Mouse (Mus musculus): ENCODE measurements at regions not wholly inside any gene's neighbourhood (a gene's known extent, or its start where the extent isn't known, plus 50 kb on each side); places are given as distances from the start of the nearest gene placed in this dataset.
"Not testable (repeated sequence)": the region's sequence is repeated elsewhere in the genome, so short reads cannot be mapped to it uniquely, and the experiment has no call there.

DNA sequence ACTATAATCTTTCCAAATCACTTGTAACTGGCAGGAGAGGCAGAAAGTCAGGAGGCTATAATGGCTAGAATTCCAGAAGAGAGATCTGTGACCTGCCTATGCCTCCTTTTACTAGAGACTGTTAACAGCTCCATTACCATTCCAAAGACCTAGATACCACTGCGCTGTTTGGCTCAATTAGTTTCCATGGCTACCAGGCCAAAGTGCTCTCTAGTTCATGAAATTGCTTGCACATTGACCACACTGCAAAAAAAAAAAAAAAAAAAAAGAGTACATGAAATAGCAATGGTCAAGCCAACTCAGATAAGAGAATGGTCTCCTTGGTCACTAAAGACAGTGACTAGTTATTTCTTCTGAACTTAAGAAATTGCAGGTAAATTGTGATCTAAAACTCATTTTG is 366.5 kb upstream of the Grid2 start:
- H3K27me3 ChIP-seq (replicated peaks; ENCODE audit: control insufficient read depth, insufficient read depth, low read length) = no peaks in the 10 kb centered on the region
- no peak overlapping the region for H3K4me3 ChIP-seq (ENCODE audit: low read length)
- H3K9ac ChIP-seq (ENCODE audit: low read depth, low read length) = no peak overlapping the region
- ATAC-seq = peak; percentile 88
- H3K4me2 ChIP-seq (ENCODE audit: low read depth, low read length) = no peak overlapping the region
- no peaks in the 10 kb centered on the region for H3K36me3 ChIP-seq (ENCODE audit: control insufficient read depth, insufficient read depth, low read length)
- H3K27ac ChIP-seq (ENCODE audit: low read length) = no peak overlapping the region
- WGBS = 19% methylated on average over 1 of the region's 1 CpGs
- no peaks in the 10 kb centered on the region for H3K4me1 ChIP-seq (ENCODE audit: control insufficient read depth, insufficient read depth, low read length)
- H3K9me3 ChIP-seq (ENCODE audit: control insufficient read depth, low read length) = no peaks in the 10 kb centered on the region

DNA sequence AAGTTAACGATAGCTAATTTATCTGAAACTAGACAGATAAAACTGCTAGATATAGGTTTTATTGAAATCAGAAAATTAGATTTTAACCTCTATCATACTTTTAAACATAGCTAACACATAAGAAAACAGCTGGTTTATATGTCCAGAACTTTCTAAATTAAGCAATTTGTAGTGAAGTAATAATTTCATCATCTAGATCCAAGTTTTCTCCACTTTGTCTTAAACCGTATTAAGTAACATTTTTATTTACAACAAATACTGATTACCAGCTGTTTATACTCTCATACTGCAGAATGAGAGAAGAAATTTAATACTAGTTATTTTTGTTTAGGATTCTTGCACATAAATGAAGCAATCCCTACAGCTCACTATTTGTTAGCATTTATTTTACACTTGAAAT is 342.9 kb upstream of the Grid2 start:
- Histone ChIP-seq H3K36me3 (ENCODE audit: control insufficient read depth, insufficient read depth, low read length) (no peaks in the 10 kb centered on the region), H3K9me3 (ENCODE audit: control insufficient read depth, low read length) (no peaks in the 10 kb centered on the region), H3K4me1 (ENCODE audit: control insufficient read depth, insufficient read depth, low read length) (no peaks in the 10 kb centered on the region), H3K27ac (ENCODE audit: low read length) (no peak overlapping the region), H3K9ac (ENCODE audit: low read depth, low read length) (no peak overlapping the region), H3K27me3 (replicated peaks; ENCODE audit: control insufficient read depth, insufficient read depth, low read length) (no peaks in the 10 kb centered on the region), H3K4me2 (ENCODE audit: low read depth, low read length) (no peak overlapping the region), H3K4me3 (ENCODE audit: low read length) (no peak overlapping the region)
- WGBS = 82% methylated on average over 2 of the region's 2 CpGs
- no peak for ATAC-seq

DNA sequence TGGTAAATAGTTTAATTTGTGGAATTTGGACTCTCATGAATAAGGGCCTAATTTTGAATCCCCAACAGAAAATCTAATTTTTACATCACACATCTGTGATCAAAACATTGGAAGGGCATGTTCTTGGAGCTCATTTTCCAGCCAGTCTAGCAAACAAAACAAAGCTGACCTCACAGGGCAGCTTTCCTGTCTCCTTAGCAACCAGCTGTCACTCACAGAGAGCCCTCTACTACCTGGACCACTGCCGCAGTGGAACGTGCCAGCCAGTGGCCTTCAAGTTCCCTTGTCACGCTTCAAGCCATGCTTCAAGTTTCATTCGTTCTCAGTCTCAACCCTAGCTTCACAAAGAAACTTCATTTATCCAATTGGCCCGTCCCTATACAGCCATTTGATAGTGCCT is 338.6 kb upstream of the Grid2 start:
- not testable (repeated sequence) for H3K36me3 ChIP-seq (ENCODE audit: control insufficient read depth, insufficient read depth, low read length); H3K9me3 ChIP-seq (ENCODE audit: control insufficient read depth, low read length); H3K4me3 ChIP-seq (ENCODE audit: low read length); H3K27ac ChIP-seq (ENCODE audit: low read length); ATAC-seq; H3K9ac ChIP-seq (ENCODE audit: low read depth, low read length); H3K4me1 ChIP-seq (ENCODE audit: control insufficient read depth, insufficient read depth, low read length); H3K27me3 ChIP-seq (replicated peaks; ENCODE audit: control insufficient read depth, insufficient read depth, low read length); H3K4me2 ChIP-seq (ENCODE audit: low read depth, low read length)
- 82% methylated on average over 1 of the region's 5 CpGs for WGBS

DNA sequence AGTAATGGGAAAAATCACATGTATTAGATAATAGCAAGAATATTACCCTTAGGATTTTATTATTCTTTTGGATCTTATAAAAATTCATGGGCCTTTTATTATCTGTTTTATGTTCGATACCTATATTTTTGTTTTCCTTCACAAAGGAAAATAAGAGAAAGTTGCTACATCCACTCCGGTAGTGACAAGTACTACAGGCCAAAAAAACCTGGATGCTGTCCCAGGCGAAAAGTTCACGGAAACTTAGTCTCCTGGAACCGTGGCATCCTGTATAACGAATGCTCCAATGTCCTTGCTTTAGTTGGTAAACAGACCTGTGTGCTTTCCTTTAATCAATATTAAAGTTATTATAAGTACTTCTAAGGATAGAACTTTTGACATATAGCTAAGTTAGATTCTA is 337.7 kb upstream of the Grid2 start:
- Histone ChIP-seq H3K9me3 (ENCODE audit: control insufficient read depth, low read length) (no peaks in the 10 kb centered on the region), H3K4me3 (ENCODE audit: low read length) (no peak overlapping the region), H3K4me1 (ENCODE audit: control insufficient read depth, insufficient read depth, low read length) (no peaks in the 10 kb centered on the region), H3K4me2 (ENCODE audit: low read depth, low read length) (no peak overlapping the region), H3K27ac (ENCODE audit: low read length) (no peak overlapping the region), H3K9ac (ENCODE audit: low read depth, low read length) (no peak overlapping the region), H3K27me3 (replicated peaks; ENCODE audit: control insufficient read depth, insufficient read depth, low read length) (no peaks in the 10 kb centered on the region), H3K36me3 (ENCODE audit: control insufficient read depth, insufficient read depth, low read length) (no peaks in the 10 kb centered on the region)
- 90% methylated on average over 6 of the region's 6 CpGs for WGBS
- no peak for ATAC-seq

DNA sequence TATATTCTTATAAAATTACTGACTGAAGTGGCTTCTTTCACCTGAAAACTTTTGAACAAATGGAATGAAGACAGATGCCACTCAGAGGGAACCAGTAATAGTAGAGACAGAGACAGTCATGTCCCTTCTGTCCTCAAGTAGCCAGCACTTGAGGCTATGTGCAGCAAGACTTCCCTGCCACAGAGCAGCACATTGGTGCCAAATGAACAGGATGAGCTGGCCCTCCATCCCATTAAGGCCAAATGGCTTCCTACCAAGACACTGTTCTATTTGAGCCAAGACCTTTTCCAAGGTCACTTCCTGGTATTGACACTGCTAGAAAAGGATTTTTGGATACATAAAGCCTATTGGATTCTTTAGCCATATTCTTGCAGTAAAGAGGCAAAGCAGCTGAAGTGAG is 336.6 kb upstream of the Grid2 start:
- no peaks in the 10 kb centered on the region for H3K36me3 ChIP-seq (ENCODE audit: control insufficient read depth, insufficient read depth, low read length)
- ATAC-seq = no peak

More for the DNA sequence above, 336.6 kb upstream of the Grid2 start:
- no peak overlapping the region for H3K4me3 ChIP-seq (ENCODE audit: low read length)
- H3K27me3 ChIP-seq (replicated peaks; ENCODE audit: control insufficient read depth, insufficient read depth, low read length) = no peaks in the 10 kb centered on the region
- no peaks in the 10 kb centered on the region for H3K4me1 ChIP-seq (ENCODE audit: control insufficient read depth, insufficient read depth, low read length)
- no peaks in the 10 kb centered on the region for H3K9me3 ChIP-seq (ENCODE audit: control insufficient read depth, low read length)
- no peak overlapping the region for H3K4me2 ChIP-seq (ENCODE audit: low read depth, low read length)
- H3K27ac ChIP-seq (ENCODE audit: low read length) = no peak overlapping the region
- no peak overlapping the region for H3K9ac ChIP-seq (ENCODE audit: low read depth, low read length)
